9 mouse cellular contexts compared by ENCODE assay signal in genomic region chr10:80887181-80887580, GRCm38 (mm10). TPM values are rescaled to one million over a fixed set of nuclear protein-coding genes. Genes with fewer than 3 reads are reported as not detected.
DNase-seq lines count a peak whose midpoint lies in the region; TF ChIP-seq lines count a peak whose summit lies in the region.
"Had no signal": no experiment of that assay in that cellular context is flagged by ENCODE, and none has a peak within 500 bp of the region (broad histone marks: within the 10 kb centered on the region; RNA-seq: fewer than 3 reads in every experiment).

No protein-coding gene starts in this region.

- peak; percentile 89 for DNase-seq in MN1 (ENCODE audit: low spot score)
- peak; percentile 90 for DNase-seq in adrenal gland, postnatal 10 days
- DNase-seq in gastrocnemius, adult 8-10 months (ENCODE audit: low spot score in 2 of 2), result peak; percentile 53 to 72
- DNase-seq in lung, adult 2 months, result peak; percentile 23
- DNase-seq in layer of hippocampus, adult 2 months (ENCODE audit: low spot score in 2 of 2), result no peak
- no peak for DNase-seq in spleen, postnatal 4 days (ENCODE audit: low spot score in 2 of 2)
- DNase-seq in forebrain, embryonic 10.5 days (ENCODE audit: extremely low spot score, low spot score), result no peak

- no peaks in the 10 kb centered on the region for H3K4me1 ChIP-seq in lung, adult 2 months (ENCODE audit: control insufficient read depth, insufficient read depth, low read length)
- 0 out of 2 replicates have a peak, but pooled peaks cover 3% of the 10 kb centered on the region for H3K4me1 ChIP-seq in forebrain, embryonic 10.5 days
- H3K4me1 ChIP-seq: limb, embryonic 15.5 days had no signal

- no peak for TF ChIP-seq CTCF in lung, adult 2 months (IDR thresholded peaks at IDR 0.05; ENCODE audit: insufficient read depth, low read length)
- TF ChIP-seq CTCF in layer of hippocampus, adult 2 months (conservative IDR thresholded peaks at IDR 0.05), result no peak

- H3K4me3 ChIP-seq in lung, adult 2 months (replicated peaks; ENCODE audit: extremely low read depth, low read depth, low read length), result no peak overlapping the region
- H3K4me3 ChIP-seq in layer of hippocampus, adult 2 months, result no peak overlapping the region
- no peak overlapping the region for H3K4me3 ChIP-seq in forebrain, embryonic 10.5 days
- H3K4me3 ChIP-seq: heart, embryonic 15.5 days; limb, embryonic 15.5 days had no signal

- H3K27ac ChIP-seq in layer of hippocampus, adult 2 months, result no peak overlapping the region
- no peak overlapping the region for H3K27ac ChIP-seq in forebrain, embryonic 10.5 days
- H3K27ac ChIP-seq: heart, embryonic 15.5 days; limb, embryonic 15.5 days had no signal

- no peak for TF ChIP-seq POLR2A in lung, adult 2 months (IDR thresholded peaks at IDR 0.05; ENCODE audit: borderline replicate concordance, extremely low read depth, low read depth, low read length)

- WGBS in lung, adult 2 months, result 33% methylated on average over 11 of the region's 11 CpGs
- 85% methylated on average over 11 of the region's 11 CpGs for WGBS in forebrain, embryonic 10.5 days

- H3K9me3 ChIP-seq in forebrain, embryonic 10.5 days, result peaks cover 2% of the 10 kb centered on the region
- H3K9me3 ChIP-seq: heart, embryonic 15.5 days; limb, embryonic 15.5 days had no signal

- no peaks in the 10 kb centered on the region for H3K36me3 ChIP-seq in forebrain, embryonic 10.5 days (replicated peaks)
- H3K36me3 ChIP-seq: heart, embryonic 15.5 days; limb, embryonic 15.5 days had no signal

- H3K27me3 ChIP-seq in forebrain, embryonic 10.5 days (ENCODE audit: poor library complexity, severe bottlenecking), result peaks cover 36% of the 10 kb centered on the region

RNA-seq across cellular contexts. Expression of gene Timm13, which starts 13.6 kb away (rescaled TPM):
- 100 to 1,000 TPM; 271 to 285 TPM for total RNA-seq in adrenal gland, postnatal 10 days (2021)
- 100 to 1,000 TPM; 119 to 143 (median 123) TPM for total RNA-seq in gastrocnemius, adult 8-10 months (2022)
- 157 and 196 TPM in 2 replicates for polyA plus RNA-seq in lung, adult 2 months (2012; rRNA removed)
- total RNA-seq in layer of hippocampus, adult 2 months (2021), result 100 to 1,000 TPM; 134 to 145 TPM
- polyA plus RNA-seq in forebrain, embryonic 10.5 days (2016; fragmentation: Nextera tagmentation; extraction: Ambion mirVana), result 395 and 401 TPM in 2 replicates

RNA-seq across cellular contexts. Expression of gene Tmprss9, which starts 15.5 kb away (rescaled TPM):
- total RNA-seq in adrenal gland, postnatal 10 days (2021), result under 1 TPM; 0.09 to 0.12 TPM
- total RNA-seq in gastrocnemius, adult 8-10 months (2022), result under 1 TPM in 1 of 4 experiments, not detected in 3; 0.13 TPM
- 0.06 and 0.07 TPM in 2 replicates for polyA plus RNA-seq in lung, adult 2 months (2012; rRNA removed)
- under 1 TPM; 0.46 to 0.56 TPM for total RNA-seq in layer of hippocampus, adult 2 months (2021)
- 0.05 TPM in 1 of 2 replicates, not detected in the other for polyA plus RNA-seq in forebrain, embryonic 10.5 days (2016; fragmentation: Nextera tagmentation; extraction: Ambion mirVana)
- polyA plus RNA-seq: limb, embryonic 15.5 days had no signal

RNA-seq across cellular contexts. Expression of gene Lmnb2, which starts 30.9 kb away (rescaled TPM):
- 10 to 100 TPM; 14.5 to 16.5 TPM for total RNA-seq in adrenal gland, postnatal 10 days (2021)
- 1 to 10 TPM; 2.1 to 4.0 (median 2.3) TPM for total RNA-seq in gastrocnemius, adult 8-10 months (2022)
- polyA plus RNA-seq in lung, adult 2 months (2012; rRNA removed), result 9.4 and 11.3 TPM in 2 replicates
- total RNA-seq in layer of hippocampus, adult 2 months (2021), result 10 to 100 TPM; 20.8 to 21.9 TPM
- polyA plus RNA-seq in forebrain, embryonic 10.5 days (2016; fragmentation: Nextera tagmentation; extraction: Ambion mirVana), result 85.6 and 89.5 TPM in 2 replicates

RNA-seq across cellular contexts. Expression of gene Sppl2b, which starts 32.1 kb away (rescaled TPM):
- total RNA-seq in adrenal gland, postnatal 10 days (2021), result 10 to 100 TPM; 25.3 to 39.8 TPM
- total RNA-seq in gastrocnemius, adult 8-10 months (2022), result 10 to 100 TPM; 11.3 to 12.5 (median 11.7) TPM
- 91.7 and 93.9 TPM in 2 replicates for polyA plus RNA-seq in lung, adult 2 months (2012; rRNA removed)
- 10 to 100 TPM; 61.2 to 63.2 TPM for total RNA-seq in layer of hippocampus, adult 2 months (2021)
- 43.9 and 44.9 TPM in 2 replicates for polyA plus RNA-seq in forebrain, embryonic 10.5 days (2016; fragmentation: Nextera tagmentation; extraction: Ambion mirVana)

RNA-seq across cellular contexts. Expression of gene Lsm7, which starts 32.2 kb away (rescaled TPM):
- total RNA-seq in adrenal gland, postnatal 10 days (2021), result 10 to 100 TPM; 35.3 to 37.8 TPM
- total RNA-seq in gastrocnemius, adult 8-10 months (2022), result 10 to 100 TPM in 3 of 4 experiments, 1 to 10 TPM in 1; 6.2 to 19.0 (median 14.5) TPM
- 78.5 and 79.1 TPM in 2 replicates for polyA plus RNA-seq in lung, adult 2 months (2012; rRNA removed)
- 10 to 100 TPM; 51.6 to 53.3 TPM for total RNA-seq in layer of hippocampus, adult 2 months (2021)
- 351 and 360 TPM in 2 replicates for polyA plus RNA-seq in forebrain, embryonic 10.5 days (2016; fragmentation: Nextera tagmentation; extraction: Ambion mirVana)

Comparison
In these comparisons a context has a peak if more than half of its experiments do, and no peak if none do; other contexts are left out.
1. DNase-seq: peak in MN1 (single experiment), adrenal gland, postnatal 10 days (single experiment), gastrocnemius, adult 8-10 months (2 of 2) and lung, adult 2 months (single experiment); none in layer of hippocampus, adult 2 months (0 of 2), spleen, postnatal 4 days (0 of 2) and forebrain, embryonic 10.5 days (single experiment).